Mouse (Mus musculus) neural tube, embryonic 11.5 days (tissue): ENCODE results near the gene Cct4. TPM values are rescaled to one million over a fixed set of nuclear protein-coding genes. Genes with fewer than 3 reads are reported as not detected.

Experiments used
- ATAC-seq: fragments of 200-750 bp; cut with Nextera tagmentation; 2 replicates; pipeline ENCODE4 v1.8.0; 2017; ENCODE audit warnings: moderate number of reproducible peaks, mild to moderate bottlenecking, moderate TSS enrichment, moderate library complexity; ENCODE audit not compliant: insufficient read depth, low FRiP score, low TSS enrichment
- DNase-seq: peaks from one replicate; pipeline ENCODE4 v3.0.0-alpha.2; 2015; ENCODE audit warnings: low spot score
- H3K27ac ChIP-seq: fragments of 300-500 bp; sonication (generic); 2 replicates; pipeline ENCODE4 v1.5.1; 2014; ENCODE audit warnings: low read depth, mild to moderate bottlenecking, low read length
- H3K27me3 ChIP-seq: fragments of 300-500 bp; sonication (generic); 2 replicates; pipeline ENCODE4 v1.6.1; 2014; ENCODE audit warnings: mild to moderate bottlenecking, low read length, mixed read lengths; ENCODE audit not compliant: control insufficient read depth, insufficient read depth
- H3K36me3 ChIP-seq: fragments of 300-500 bp; sonication (generic); 2 replicates; pipeline ENCODE4 v1.6.1; 2014; ENCODE audit warnings: mild to moderate bottlenecking, low read length, moderate library complexity, mixed read lengths; ENCODE audit not compliant: control insufficient read depth, insufficient read depth
- H3K4me1 ChIP-seq: fragments of 300-500 bp; sonication (generic); 2 replicates; pipeline ENCODE4 v1.6.1; 2014; ENCODE audit warnings: low read length, mixed read lengths; ENCODE audit not compliant: control insufficient read depth, insufficient read depth
- H3K4me2 ChIP-seq: fragments of 300-500 bp; sonication (generic); 2 replicates; pipeline ENCODE4 v1.6.1; 2014; ENCODE audit warnings: low read depth, mild to moderate bottlenecking, moderate library complexity
- H3K4me3 ChIP-seq: fragments of 300-500 bp; sonication (generic); 2 replicates; pipeline ENCODE4 v1.5.1; 2014; ENCODE audit warnings: low read depth, low read length
- H3K9ac ChIP-seq: fragments of 300-500 bp; sonication (generic); 2 replicates; pipeline ENCODE4 v1.6.1; 2014; ENCODE audit warnings: mild to moderate bottlenecking, low read length
- H3K9me3 ChIP-seq: fragments of 300-500 bp; sonication (generic); 2 replicates; pipeline ENCODE4 v1.6.1; 2016; ENCODE audit warnings: low read length; ENCODE audit not compliant: control insufficient read depth
- WGBS: fragments of 180-500 bp; shearing (Covaris S2); extraction: QIAGEN DNeasy Blood & Tissue Kit; methylation state at CpG from one replicate; pipeline ENCODE4 v1.1.7; 2014; 5-methylcytosine and 5-hydroxymethylcytosine counted together
- polyA plus RNA-seq: library from polyadenylated mRNA; unstranded; fragments of >200 nt; fragmentation: Nextera tagmentation; extraction: Ambion mirVana; gene quantifications from 2 replicates; pipeline ENCODE4 v1.2.1, GENCODE M21; 2014

The Cct4 gene
- polyA plus RNA-seq, 1 experiment from 2014 or later: 435 TPM

DNA sequence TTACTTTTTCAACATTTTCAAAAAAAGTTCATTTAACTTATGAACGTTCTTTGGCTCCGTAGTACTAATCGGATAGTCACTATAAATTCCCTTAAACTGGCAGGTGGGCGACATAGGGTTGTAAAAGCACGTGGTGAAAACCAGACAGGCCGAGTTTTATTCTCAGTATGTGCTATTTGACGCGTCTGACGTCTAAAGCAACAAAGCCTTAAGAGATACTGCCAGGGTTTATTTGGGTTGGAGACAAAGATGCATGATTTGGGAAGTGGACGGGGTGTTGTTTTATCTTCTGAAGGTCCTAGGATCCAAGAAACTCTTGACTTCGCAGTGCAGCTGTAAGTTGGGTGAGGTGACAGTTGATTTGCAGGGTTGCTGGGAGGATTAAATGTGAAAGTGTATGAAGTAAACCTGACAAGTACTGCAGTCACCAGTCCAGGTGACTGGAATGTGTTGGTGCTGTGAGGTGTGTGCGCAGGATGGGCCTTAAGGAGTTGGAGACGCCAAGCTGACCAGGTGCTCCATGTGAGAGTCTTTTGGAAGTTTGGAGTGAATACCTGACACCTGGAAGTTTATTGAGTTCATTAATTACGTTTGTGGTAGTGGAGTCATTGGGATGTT is 1.0 kb downstream of the Cct4 start:
- Histone ChIP-seq H3K4me1 (peaks cover 10% of the 10 kb centered on the region), H3K4me2 (peak overlapping the region; percentile 93), H3K4me3 (peak overlapping the region; percentile 93), H3K9me3 (no peaks in the 10 kb centered on the region), H3K27ac (no peak overlapping the region), H3K9ac (peak overlapping the region; percentile 94), H3K36me3 (peaks cover 7% of the 10 kb centered on the region), H3K27me3 (no peaks in the 10 kb centered on the region)
- no peak for ATAC-seq
- DNase-seq: no peak
- WGBS: 13% methylated on average over 14 of the region's 14 CpGs

DNA sequence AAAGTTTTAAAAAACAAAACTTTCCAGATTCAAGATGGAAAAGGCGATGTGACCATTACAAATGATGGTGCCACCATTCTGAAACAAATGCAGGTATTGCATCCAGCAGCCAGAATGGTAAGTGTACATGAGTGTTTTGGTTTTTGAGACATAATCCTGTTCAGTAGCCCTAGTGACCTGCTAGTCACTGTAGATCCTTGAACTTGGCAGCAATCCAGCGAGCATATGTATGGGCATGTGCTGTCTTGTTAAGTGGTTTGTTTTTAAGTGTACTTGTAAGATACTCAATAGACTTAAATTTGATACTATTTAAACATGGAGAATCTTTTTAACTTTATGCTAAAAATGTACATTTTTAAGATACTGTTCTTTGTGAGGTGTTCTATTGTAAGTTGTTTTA is 4.0 kb downstream of the Cct4 start:
- no peak overlapping the region for H3K9ac ChIP-seq
- H3K27ac ChIP-seq: no peak overlapping the region
- H3K36me3 ChIP-seq: peaks cover 17% of the 10 kb centered on the region
- H3K4me1 ChIP-seq: peaks cover 10% of the 10 kb centered on the region
- no peaks in the 10 kb centered on the region for H3K9me3 ChIP-seq
- no peak overlapping the region for H3K4me3 ChIP-seq
- WGBS: 96% methylated on average over 2 of the region's 2 CpGs
- DNase-seq (no peak), ATAC-seq (no peak)
- no peaks in the 10 kb centered on the region for H3K27me3 ChIP-seq
- no peak overlapping the region for H3K4me2 ChIP-seq

DNA sequence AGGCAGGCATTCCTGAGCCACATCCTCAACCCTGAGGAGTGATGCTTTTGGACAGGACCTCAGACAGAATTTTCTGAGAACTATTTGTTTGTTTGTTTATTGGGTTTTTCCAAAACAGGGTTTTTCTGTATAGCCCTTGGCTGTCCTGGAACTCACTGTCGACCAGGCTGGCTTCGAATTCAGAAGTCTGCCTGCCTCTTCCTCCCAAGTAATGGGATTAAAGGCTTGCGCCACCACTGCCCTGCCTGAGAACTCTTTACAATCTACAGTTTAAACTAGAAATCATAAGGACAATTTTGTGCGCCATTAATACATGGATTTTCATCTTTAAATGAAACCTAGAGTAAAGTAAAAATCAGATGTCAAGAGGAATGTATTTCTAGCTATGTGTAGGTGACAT is 5.1 kb downstream of the Cct4 start:
- H3K4me1 ChIP-seq: peaks cover 10% of the 10 kb centered on the region
- H3K4me2 ChIP-seq: no peak overlapping the region
- WGBS: 96% methylated on average over 4 of the region's 4 CpGs
- H3K27me3 ChIP-seq: no peaks in the 10 kb centered on the region
- H3K36me3 ChIP-seq: peaks cover 26% of the 10 kb centered on the region
- no peak overlapping the region for H3K9ac ChIP-seq
- H3K4me3 ChIP-seq: no peak overlapping the region
- H3K27ac ChIP-seq: no peak overlapping the region
- H3K9me3 ChIP-seq: no peaks in the 10 kb centered on the region
- no peak for DNase-seq
- ATAC-seq: no peak

DNA sequence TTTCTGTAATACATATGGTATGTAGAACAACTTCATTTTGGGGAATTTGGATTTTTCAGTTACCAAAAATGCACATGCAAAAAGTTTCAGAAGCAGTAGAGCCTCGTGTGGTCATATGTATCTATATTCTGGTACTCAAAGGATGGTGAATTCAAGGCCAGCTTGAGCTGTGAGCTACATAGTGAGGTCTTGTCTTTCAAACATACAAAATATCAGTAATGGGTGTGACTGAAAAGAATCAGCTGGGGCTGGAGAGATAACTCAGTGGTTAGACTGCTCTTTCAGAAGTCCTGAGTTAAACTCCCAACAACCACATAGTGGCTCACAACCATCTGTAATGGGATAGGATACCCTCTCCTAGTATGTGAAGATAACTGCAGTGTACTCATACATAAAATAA is 8.0 kb downstream of the Cct4 start:
- Histone ChIP-seq H3K9me3 (no peaks in the 10 kb centered on the region), H3K4me3 (no peak overlapping the region), H3K27me3 (no peaks in the 10 kb centered on the region), H3K4me2 (no peak overlapping the region), H3K27ac (no peak overlapping the region), H3K4me1 (no peaks in the 10 kb centered on the region), H3K9ac (no peak overlapping the region), H3K36me3 (peaks cover 35% of the 10 kb centered on the region)
- 89% methylated on average over 1 of the region's 1 CpGs for whole genome bisulfite sequencing
- ATAC-seq: no peak
- no peak for DNase-seq

DNA sequence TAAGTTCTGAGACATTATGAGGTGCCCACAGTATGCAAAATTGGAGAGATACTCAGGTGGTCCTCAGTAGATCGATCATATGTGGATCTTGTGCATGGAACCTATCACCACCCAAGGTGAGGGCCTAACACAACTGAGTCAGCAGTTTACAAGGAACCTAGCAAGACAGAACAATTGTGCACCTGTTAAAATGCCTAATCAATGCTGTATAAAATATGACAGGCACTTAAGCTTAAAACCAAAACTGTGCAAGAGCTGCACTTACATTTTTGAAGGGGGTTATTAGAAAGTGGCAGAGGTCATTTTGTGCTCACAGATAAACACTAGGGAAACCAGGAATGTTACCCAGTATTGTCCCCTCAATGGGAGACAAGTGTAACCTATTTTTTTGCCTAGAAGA is 15.0 kb downstream of the Cct4 start:
- no peak overlapping the region for H3K4me3 ChIP-seq
- no peak overlapping the region for H3K4me2 ChIP-seq
- no peak overlapping the region for H3K9ac ChIP-seq
- no peaks in the 10 kb centered on the region for H3K9me3 ChIP-seq
- peaks cover 4% of the 10 kb centered on the region; the same call in 1 of the 2 replicates for H3K4me1 ChIP-seq
- peaks cover 12% of the 10 kb centered on the region for H3K36me3 ChIP-seq
- H3K27ac ChIP-seq: no peak overlapping the region
- WGBS: 95% methylated on average over 1 of the region's 1 CpGs
- DNase-seq (no peak), ATAC-seq (no peak)
- H3K27me3 ChIP-seq: no peaks in the 10 kb centered on the region

DNA sequence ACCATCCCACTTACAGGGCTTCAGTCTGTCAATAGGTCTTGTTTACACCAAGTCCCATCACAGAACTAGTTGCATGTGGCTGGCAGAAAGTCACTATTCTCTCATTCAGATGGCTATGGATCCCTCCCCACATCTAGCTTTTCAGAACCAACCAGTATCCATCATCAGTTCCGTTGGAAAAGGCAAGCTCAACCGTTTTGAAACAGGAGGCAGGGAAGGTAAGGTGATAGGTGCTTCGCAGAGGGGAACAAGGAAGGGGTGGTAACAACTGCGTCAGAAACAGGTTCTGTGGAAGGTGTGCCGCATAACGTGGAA is 16.8 kb downstream of the Cct4 start:
- WGBS: 9% methylated on average over 6 of the region's 6 CpGs
- peak overlapping the region; percentile 35; the same call in 1 of the 2 replicates for H3K27ac ChIP-seq
- ATAC-seq (peak; percentile 18), DNase-seq (no peak)
- H3K4me2 ChIP-seq: peak overlapping the region; percentile 68
- H3K36me3 ChIP-seq: peaks cover 3% of the 10 kb centered on the region; the same call in 1 of the 2 replicates
- H3K9me3 ChIP-seq: no peaks in the 10 kb centered on the region
- H3K9ac ChIP-seq: peak overlapping the region; percentile 42
- H3K27me3 ChIP-seq: no peaks in the 10 kb centered on the region
- H3K4me3 ChIP-seq: peak overlapping the region; percentile 53
- peaks cover 4% of the 10 kb centered on the region; the same call in 1 of the 2 replicates for H3K4me1 ChIP-seq

DNA sequence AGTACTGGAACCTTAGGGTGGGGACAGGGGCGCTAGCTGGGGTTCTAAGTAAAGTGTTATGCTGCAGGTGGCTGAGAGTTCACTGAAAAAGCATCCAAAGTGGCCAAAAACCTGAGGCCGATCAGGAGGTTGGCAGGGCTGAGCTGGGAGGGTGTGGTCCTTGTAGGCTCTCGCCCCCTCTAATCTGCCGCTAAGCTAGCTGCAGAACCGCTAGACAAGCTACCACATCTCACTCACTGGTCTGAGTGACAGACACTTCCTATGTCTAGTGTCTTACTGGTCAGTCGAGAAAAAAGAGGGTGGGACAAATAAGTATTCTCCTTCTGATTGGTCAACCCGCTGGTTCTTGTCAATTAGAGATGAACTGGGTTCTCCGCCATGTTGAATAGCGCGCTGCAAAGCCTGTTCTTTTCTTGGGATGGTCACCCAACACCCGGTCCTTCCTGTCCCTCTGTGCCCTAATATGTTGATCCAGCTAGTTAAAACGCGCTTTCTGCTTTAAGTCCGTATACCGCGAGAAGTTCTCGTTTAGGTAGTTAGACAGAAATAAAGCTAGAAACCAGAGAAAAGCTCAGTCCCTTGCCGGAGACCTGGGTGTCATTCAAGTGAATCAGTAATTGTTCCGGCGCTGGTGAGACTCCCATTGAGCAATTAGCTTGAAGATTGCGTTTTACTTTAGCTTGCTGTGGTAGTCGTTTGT is 17.3 kb downstream of the Cct4 start, which contains the start of gene Fam161a:
Fam161a (plus strand) TSS at position 51 of the 700 bp plus-strand sequence.
- WGBS: under 1% methylated on average over 22 of the region's 22 CpGs
- DNase-seq: peak; percentile 83
- ATAC-seq: peak; percentile 92
- Histone ChIP-seq H3K27me3 (no peaks in the 10 kb centered on the region), H3K27ac (peak within 1 kb of the TSS; percentile 64), H3K9me3 (no peaks in the 10 kb centered on the region), H3K4me2 (peak within 1 kb of the TSS; percentile 68), H3K36me3 (peaks cover 2% of the 10 kb centered on the region; the same call in 1 of the 2 replicates), H3K9ac (peak within 1 kb of the TSS; percentile 72), H3K4me3 (peak within 1 kb of the TSS; percentile 53), H3K4me1 (peaks cover 4% of the 10 kb centered on the region; the same call in 1 of the 2 replicates)

DNA sequence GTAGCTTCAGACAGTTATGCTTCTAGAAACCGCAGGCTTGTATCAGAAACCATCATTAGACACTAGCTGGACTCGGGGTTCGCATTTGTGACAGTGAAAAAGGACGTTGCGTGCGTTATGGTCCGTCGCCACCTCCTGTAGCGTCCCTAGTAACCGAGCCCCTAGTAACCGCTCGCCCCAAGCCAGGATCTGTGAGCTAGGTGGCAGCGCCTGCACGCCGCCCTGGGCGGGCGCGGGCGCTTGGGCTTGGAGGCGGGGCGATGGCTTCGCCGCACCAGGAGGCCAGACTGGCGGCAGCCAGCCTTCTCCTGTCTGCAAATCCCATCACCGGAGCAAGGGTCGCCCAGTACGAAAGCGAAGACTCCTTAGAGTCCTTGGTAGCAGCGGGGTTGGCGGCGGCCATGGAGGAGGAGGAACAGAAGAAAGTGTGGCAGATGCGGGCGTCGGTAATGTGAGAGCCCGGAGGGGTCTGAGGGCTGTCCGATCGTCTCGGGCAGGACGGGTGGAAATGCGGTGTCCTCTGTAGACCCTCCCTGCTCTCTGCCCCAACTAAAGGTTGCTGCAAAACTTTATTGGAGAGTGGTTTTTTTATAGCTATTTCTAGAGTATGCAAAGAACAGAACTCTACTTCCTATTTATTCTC is 18.0 kb downstream of the Cct4 start:
- peak; percentile 91 for DNase-seq
- WGBS: under 1% methylated on average over 40 of the region's 40 CpGs
- peak overlapping the region; percentile 72 for H3K9ac ChIP-seq
- peak overlapping the region; percentile 53 for H3K4me3 ChIP-seq
- ATAC-seq: peak; percentile 97
- peak overlapping the region; percentile 68 for H3K4me2 ChIP-seq
- peaks cover 2% of the 10 kb centered on the region; the same call in 1 of the 2 replicates for H3K36me3 ChIP-seq
- no peaks in the 10 kb centered on the region for H3K27me3 ChIP-seq
- peaks cover 4% of the 10 kb centered on the region; the same call in 1 of the 2 replicates for H3K4me1 ChIP-seq
- no peaks in the 10 kb centered on the region for H3K9me3 ChIP-seq
- peak overlapping the region; percentile 64 for H3K27ac ChIP-seq
